ENCODE assay signal across 8 mouse cellular contexts in genomic region chr5:72796186-72796613, GRCm38 (mm10). TPM values are rescaled to one million over a fixed set of nuclear protein-coding genes. Genes with fewer than 3 reads are reported as not detected.
DNase-seq lines count a peak whose midpoint lies in the region; ATAC-seq lines count a peak whose summit lies in the region.
"Had no signal": no experiment of that assay in that cellular context is flagged by ENCODE, and none has a peak within 500 bp of the region (broad histone marks: within the 10 kb centered on the region; RNA-seq: fewer than 3 reads in every experiment).

No protein-coding gene starts in this region.

- DNase-seq in urinary bladder, postnatal 14 days (ENCODE audit: low spot score), result peak; percentile 34
- no peak for DNase-seq in urinary bladder, postnatal 10 days (ENCODE audit: low spot score)
- DNase-seq in gastrocnemius, postnatal 4 days (ENCODE audit: low spot score in 2 of 2), result peak; percentile 25 to 31
- peak; percentile 65 for DNase-seq in lung, postnatal 10 days
- DNase-seq in cerebellum, postnatal 4 days (ENCODE audit: low spot score in 2 of 2), result no peak
- no peak for DNase-seq in cerebellum, adult 9-11 months

- WGBS in intestine, embryonic 15.5 days, result 37% methylated on average over 14 of the region's 14 CpGs

- H3K9ac ChIP-seq in intestine, embryonic 15.5 days, result peak overlapping the region; percentile 18; the same call in 1 of the 2 replicates

- H3K36me3 ChIP-seq in intestine, embryonic 15.5 days, result no peaks in the 10 kb centered on the region

- peak overlapping the region; percentile 18; the same call in 1 of the 2 replicates for H3K4me3 ChIP-seq in intestine, embryonic 15.5 days (replicated peaks)
- H3K4me3 ChIP-seq: erythroblast, embryonic 14.5 days had no signal

- peak overlapping the region; percentile 56 for H3K4me2 ChIP-seq in intestine, embryonic 15.5 days (replicated peaks)

- peak overlapping the region; percentile 61 for H3K27ac ChIP-seq in intestine, embryonic 15.5 days

- peaks cover 12% of the 10 kb centered on the region for H3K4me1 ChIP-seq in intestine, embryonic 15.5 days (replicated peaks)

- H3K9me3 ChIP-seq in intestine, embryonic 15.5 days, result no peaks in the 10 kb centered on the region

- H3K27me3 ChIP-seq in intestine, embryonic 15.5 days (replicated peaks), result no peaks in the 10 kb centered on the region

- ATAC-seq in intestine, embryonic 15.5 days, result no peak

RNA-seq across cellular contexts. Expression of gene Txk, which starts 43.6 kb away (rescaled TPM):
- total RNA-seq in gastrocnemius, postnatal 4 days (2021), result under 1 TPM; 0.18 to 0.25 TPM
- polyA plus RNA-seq in intestine, embryonic 15.5 days (2015; fragmentation: Nextera tagmentation; extraction: Ambion mirVana), result 0.39 and 0.57 TPM in 2 replicates
- polyA plus RNA-seq: erythroblast, embryonic 14.5 days had no signal

Comparison
In these comparisons a context has a peak if more than half of its experiments do, and no peak if none do; other contexts are left out.
1. DNase-seq: peak in urinary bladder, postnatal 14 days (single experiment), gastrocnemius, postnatal 4 days (2 of 2) and lung, postnatal 10 days (single experiment); none in urinary bladder, postnatal 10 days (single experiment), cerebellum, postnatal 4 days (0 of 2) and cerebellum, adult 9-11 months (single experiment).